Mouse (Mus musculus) spleen, adult 10 weeks (tissue): ENCODE results near the gene Olfr362. TPM values are rescaled to one million over a fixed set of nuclear protein-coding genes. Genes with fewer than 3 reads are reported as not detected.

ENCODE experiments used
- polyA plus RNA-seq: library from polyadenylated mRNA; stranded (reverse); fragments of 350-450 nt; fragmentation: Illumina TruSeq; extraction: RNeasy Lipid Tissue Mini Kit (QIAGEN cat#74804); gene quantifications from one replicate; pipeline ENCODE4 v1.2.3, GENCODE M21; 2015; ENCODE audit warnings: low replicate concordance; ENCODE audit not compliant: insufficient read depth

The Olfr362 gene
- polyA plus RNA-seq: not detected

GRCm38 (mm10) chr2:37117810-37118209 lies at the start of gene Olfr362:
Olfr362 (minus strand) TSS chr2:37117910.

GRCm38 (mm10) chr2:37139022-37139421 lies 21.3 kb upstream of the Olfr362 start, which contains the start of gene Olfr364-ps1:
Olfr364-ps1 (plus strand) TSS chr2:37139322.

GRCm38 (mm10) chr2:37089190-37089589 lies 28.5 kb downstream of the Olfr362 start, which contains the start of gene Olfr361:
Olfr361 (minus strand) TSS chr2:37089290.

GRCm38 (mm10) chr2:37065446-37065845 lies 52.3 kb downstream of the Olfr362 start, which contains the start of gene Olfr360:
Olfr360 (plus strand) TSS chr2:37065746.

Other genes with a start within 250 kb of the Olfr362 start
- gene Olfr352, start 249.4 kb downstream of the Olfr362 start, polyA plus RNA-seq: not detected
- gene Olfr353, start 225.0 kb downstream of the Olfr362 start, polyA plus RNA-seq: not detected
- not detected for gene Olfr354, start 212.2 kb downstream of the Olfr362 start, polyA plus RNA-seq
- gene Olfr355, start 189.0 kb downstream of the Olfr362 start, polyA plus RNA-seq: not detected
- not detected for gene Olfr356, start 180.8 kb downstream of the Olfr362 start, polyA plus RNA-seq
- not detected for gene Olfr357, start 124.1 kb downstream of the Olfr362 start, polyA plus RNA-seq
- gene Olfr358, start 108.6 kb downstream of the Olfr362 start, polyA plus RNA-seq: not detected
- gene Olfr360, start 52.2 kb downstream of the Olfr362 start, polyA plus RNA-seq: not detected
- not detected for gene Olfr361, start 28.6 kb downstream of the Olfr362 start, polyA plus RNA-seq
- gene Olfr364-ps1, start 21.4 kb upstream of the Olfr362 start, polyA plus RNA-seq: not detected
- not detected for gene Olfr365, start 70.3 kb upstream of the Olfr362 start, polyA plus RNA-seq
- gene Olfr366, start 93.7 kb upstream of the Olfr362 start, polyA plus RNA-seq: not detected
- gene Olfr368, start 208.6 kb upstream of the Olfr362 start, polyA plus RNA-seq: not detected
- 42.2 TPM for gene Pdcl, start 241.4 kb upstream of the Olfr362 start, polyA plus RNA-seq